Mouse (Mus musculus): ENCODE results near the gene Pla2g2f. TPM values are rescaled to one million over a fixed set of nuclear protein-coding genes. Genes with fewer than 3 reads are reported as not detected.

Gene Pla2g2f
- polyA plus RNA-seq, 1 experiment from 2014 or later: not detected

GRCm38 (mm10) chr4:138704169-138704568 lies 53.3 kb downstream of the Pla2g2f start:
- no peaks in the 10 kb centered on the region for H3K36me3 ChIP-seq (ENCODE audit: control insufficient read depth, insufficient read depth, low read length)
- H3K27ac ChIP-seq (ENCODE audit: low read depth, low read length): no peak overlapping the region

GRCm38 (mm10) chr4:138703591-138703990 lies 53.8 kb downstream of the Pla2g2f start:
- H3K9me3 ChIP-seq (ENCODE audit: control insufficient read depth, low read length): no peaks in the 10 kb centered on the region
- H3K4me2 ChIP-seq (ENCODE audit: low read depth, low read length): no peak overlapping the region
- WGBS: 63% methylated on average over 7 of the region's 7 CpGs
- H3K27ac ChIP-seq (ENCODE audit: low read depth, low read length): no peak overlapping the region
- no peak for ATAC-seq (ENCODE audit: low read depth)
- no peak overlapping the region for H3K4me3 ChIP-seq (ENCODE audit: low read depth, low read length)
- no peak overlapping the region for H3K9ac ChIP-seq (replicated peaks; ENCODE audit: low read depth, low read length)
- H3K27me3 ChIP-seq (ENCODE audit: control insufficient read depth, insufficient read depth, low read length): no peaks in the 10 kb centered on the region
- H3K4me1 ChIP-seq (ENCODE audit: control insufficient read depth, insufficient read depth, low read length): no peaks in the 10 kb centered on the region
- no peaks in the 10 kb centered on the region for H3K36me3 ChIP-seq (ENCODE audit: control insufficient read depth, insufficient read depth, low read length)

More at GRCm38 (mm10) chr4:138704169-138704568, 53.3 kb downstream of the Pla2g2f start:
- Histone ChIP-seq H3K27me3 (ENCODE audit: control insufficient read depth, insufficient read depth, low read length) (no peaks in the 10 kb centered on the region), H3K9ac (replicated peaks; ENCODE audit: low read depth, low read length) (no peak overlapping the region), H3K9me3 (ENCODE audit: control insufficient read depth, low read length) (no peaks in the 10 kb centered on the region), H3K4me3 (ENCODE audit: low read depth, low read length) (no peak overlapping the region), H3K4me1 (ENCODE audit: control insufficient read depth, insufficient read depth, low read length) (no peaks in the 10 kb centered on the region), H3K4me2 (ENCODE audit: low read depth, low read length) (no peak overlapping the region)
- no peak for ATAC-seq (ENCODE audit: low read depth)
- 89% methylated on average over 4 of the region's 4 CpGs for WGBS

- Histone ChIP-seq H3K9me3 (ENCODE audit: control insufficient read depth, low read length) (no peaks in the 10 kb centered on the region), H3K27ac (ENCODE audit: low read depth, low read length) (no peak overlapping the region), H3K4me2 (ENCODE audit: low read depth, low read length) (no peak overlapping the region), H3K9ac (replicated peaks; ENCODE audit: low read depth, low read length) (no peak overlapping the region), H3K27me3 (ENCODE audit: control insufficient read depth, insufficient read depth, low read length) (no peaks in the 10 kb centered on the region), H3K36me3 (ENCODE audit: control insufficient read depth, insufficient read depth, low read length) (no peaks in the 10 kb centered on the region), H3K4me1 (ENCODE audit: control insufficient read depth, insufficient read depth, low read length) (no peaks in the 10 kb centered on the region), H3K4me3 (ENCODE audit: low read depth, low read length) (no peak overlapping the region)
- WGBS: 89% methylated on average over 8 of the region's 8 CpGs
- no peak for ATAC-seq (ENCODE audit: low read depth)
Observed at GRCm38 (mm10) chr4:138702528-138702927, 54.9 kb downstream of the Pla2g2f start.

GRCm38 (mm10) chr4:138702031-138702430 lies 55.4 kb downstream of the Pla2g2f start:
- Histone ChIP-seq H3K4me1 (ENCODE audit: control insufficient read depth, insufficient read depth, low read length) (no peaks in the 10 kb centered on the region), H3K4me2 (ENCODE audit: low read depth, low read length) (no peak overlapping the region), H3K27me3 (ENCODE audit: control insufficient read depth, insufficient read depth, low read length) (no peaks in the 10 kb centered on the region), H3K36me3 (ENCODE audit: control insufficient read depth, insufficient read depth, low read length) (no peaks in the 10 kb centered on the region), H3K9me3 (ENCODE audit: control insufficient read depth, low read length) (no peaks in the 10 kb centered on the region), H3K4me3 (ENCODE audit: low read depth, low read length) (no peak overlapping the region), H3K9ac (replicated peaks; ENCODE audit: low read depth, low read length) (no peak overlapping the region), H3K27ac (ENCODE audit: low read depth, low read length) (no peak overlapping the region)
- ATAC-seq (ENCODE audit: low read depth): no peak
- 75% methylated on average over 2 of the region's 2 CpGs for WGBS

GRCm38 (mm10) chr4:138701111-138701510 lies 56.3 kb downstream of the Pla2g2f start:
- no peak overlapping the region for H3K27ac ChIP-seq (ENCODE audit: low read depth, low read length)
- no peak overlapping the region for H3K4me2 ChIP-seq (ENCODE audit: low read depth, low read length)
- H3K36me3 ChIP-seq (ENCODE audit: control insufficient read depth, insufficient read depth, low read length): no peaks in the 10 kb centered on the region
- no peak overlapping the region for H3K4me3 ChIP-seq (ENCODE audit: low read depth, low read length)
- no peaks in the 10 kb centered on the region for H3K9me3 ChIP-seq (ENCODE audit: control insufficient read depth, low read length)
- ATAC-seq (ENCODE audit: low read depth): no peak
- H3K27me3 ChIP-seq (ENCODE audit: control insufficient read depth, insufficient read depth, low read length): no peaks in the 10 kb centered on the region
- H3K4me1 ChIP-seq (ENCODE audit: control insufficient read depth, insufficient read depth, low read length): no peaks in the 10 kb centered on the region
- WGBS: 71% methylated on average over 8 of the region's 8 CpGs
- H3K9ac ChIP-seq (replicated peaks; ENCODE audit: low read depth, low read length): no peak overlapping the region

Other genes starting within 250 kb of the Pla2g2f start
- 0.59 and 0.80 TPM in 2 replicates for gene Vwa5b1, start 121.7 kb downstream of the Pla2g2f start, polyA plus RNA-seq (2014; fragmentation: Nextera tagmentation; extraction: Ambion mirVana)
- 0.35 and 0.49 TPM in 2 replicates for gene Pla2g2c, start 32.8 kb downstream of the Pla2g2f start, polyA plus RNA-seq (2014; fragmentation: Nextera tagmentation; extraction: Ambion mirVana)
- 2.7 and 3.0 TPM in 2 replicates for gene Ubxn10, start 20.5 kb downstream of the Pla2g2f start, polyA plus RNA-seq (2014; fragmentation: Nextera tagmentation; extraction: Ambion mirVana)
- 1.6 and 2.6 TPM in 2 replicates for gene Pla2g2d, start 18.1 kb upstream of the Pla2g2f start, polyA plus RNA-seq (2014; fragmentation: Nextera tagmentation; extraction: Ambion mirVana)
- 0.35 TPM in 1 of 2 replicates, not detected in the other for gene Pla2g5, start 105.9 kb upstream of the Pla2g2f start, polyA plus RNA-seq (2014; fragmentation: Nextera tagmentation; extraction: Ambion mirVana)
- gene Gm13030, start 116.3 kb upstream of the Pla2g2f start, polyA plus RNA-seq (2014; fragmentation: Nextera tagmentation; extraction: Ambion mirVana): not detected in 2 replicates
- not detected in 2 replicates for gene Pla2g2e, start 120.3 kb upstream of the Pla2g2f start, polyA plus RNA-seq (2014; fragmentation: Nextera tagmentation; extraction: Ambion mirVana)
- 2.6 and 3.3 TPM in 2 replicates for gene Otud3, start 156.3 kb upstream of the Pla2g2f start, polyA plus RNA-seq (2014; fragmentation: Nextera tagmentation; extraction: Ambion mirVana)
- not detected in 2 replicates for gene Rnf186, start 209.5 kb upstream of the Pla2g2f start, polyA plus RNA-seq (2014; fragmentation: Nextera tagmentation; extraction: Ambion mirVana)
- 1.1 TPM in 2 replicates for gene Tmco4, start 215.3 kb upstream of the Pla2g2f start, polyA plus RNA-seq (2014; fragmentation: Nextera tagmentation; extraction: Ambion mirVana)